Mouse (Mus musculus) ES-E14 (cell line): ENCODE data around the gene Zfp217. TPM values are rescaled to one million over a fixed set of nuclear protein-coding genes. Genes with fewer than 3 reads are reported as not detected.

Experiments
- DNase-seq: peaks from one replicate; pipeline ENCODE4 v3.0.0-alpha.2; 2013; ENCODE audit warnings: low read depth, low spot score
- H3K27ac ChIP-seq: 2 replicates; pipeline ENCODE4 v1.5.1; 2012; ENCODE audit warnings: low read depth, mild to moderate bottlenecking, low read length, moderate library complexity, mixed read lengths; ENCODE audit not compliant: poor library complexity, insufficient read depth, severe bottlenecking
- H3K36me3 ChIP-seq: 2 replicates; pipeline ENCODE4 v1.6.1; 2012; ENCODE audit warnings: mild to moderate bottlenecking, low read length, moderate library complexity, mixed read lengths; ENCODE audit not compliant: control insufficient read depth, poor library complexity, insufficient read depth, severe bottlenecking
- H3K4me1 ChIP-seq, 2 experiments: fragments of 150-350 bp in 1 of 2; sonication (generic) in 1 of 2; 2 replicates each; pipeline ENCODE4 v1.6.1; 2012; ENCODE audit warnings: low read length in 2 of 2, mild to moderate bottlenecking in 1 of 2, mixed read lengths in 1 of 2; ENCODE audit not compliant: control insufficient read depth in 2 of 2, insufficient read depth in 2 of 2, poor library complexity in 1 of 2
- H3K4me3 ChIP-seq, 2 experiments: fragments of 150-350 bp in 1 of 2; sonication (generic) in 1 of 2; 2 replicates each; pipeline ENCODE4 v1.5.1; 2012; ENCODE audit warnings: low read length in 2 of 2, low read depth in 1 of 2, mild to moderate bottlenecking in 1 of 2, mixed read lengths in 1 of 2; ENCODE audit not compliant: insufficient read depth in 1 of 2, poor library complexity in 1 of 2, severe bottlenecking in 1 of 2
- H3K9ac ChIP-seq: 2 replicates; pipeline ENCODE4 v1.6.1; 2012; ENCODE audit warnings: low read depth, mild to moderate bottlenecking, low read length, mixed read lengths; ENCODE audit not compliant: poor library complexity, insufficient read depth, severe bottlenecking
- H3K9me3 ChIP-seq: fragments of 150-350 bp; sonication (generic); 2 replicates; pipeline ENCODE4 v1.6.1; 2012; ENCODE audit warnings: low read depth, mild to moderate bottlenecking, low read length; ENCODE audit not compliant: control insufficient read depth, insufficient read depth
- CHD2 ChIP-seq: IDR thresholded peaks from 2 replicates; pipeline ENCODE4 v1.6.1; 2014; ENCODE audit warnings: mild to moderate bottlenecking, low read depth, low read length, inconsistent platforms
- HCFC1 ChIP-seq: IDR thresholded peaks from 2 replicates; pipeline ENCODE4 v1.6.1; 2012; ENCODE audit warnings: low read length, inconsistent platforms, borderline replicate concordance; ENCODE audit not compliant: insufficient read depth
- MAFK ChIP-seq: IDR thresholded peaks from 2 replicates; pipeline ENCODE4 v1.6.1; 2014; ENCODE audit warnings: mild to moderate bottlenecking, low read depth, low read length, inconsistent platforms; ENCODE audit not compliant: insufficient read depth
- ZC3H11A ChIP-seq: IDR thresholded peaks from 2 replicates; pipeline ENCODE4 v1.6.1; 2012; ENCODE audit warnings: low read depth, mild to moderate bottlenecking, inconsistent platforms, low read length, borderline replicate concordance
- ZNF384 ChIP-seq: IDR thresholded peaks from 2 replicates; pipeline ENCODE4 v1.6.1; 2012; ENCODE audit warnings: low read depth, low read length, inconsistent platforms
- in situ Hi-C, 2 experiments: fragments of 600-800 bp; cut with MboI; formaldehyde crosslinking; loops; one replicate each; pipeline ENCODE4 v1.15.1; 2025; ENCODE audit warnings: low sequenced_read_pairs in 2 of 2, inconsistent platforms in 1 of 2; ENCODE audit not compliant: unreplicated experiment in 2 of 2
- total RNA-seq: library from RNA; depleted of rRNA; stranded (reverse); fragments of 300-350 nt; gene quantifications from 2 replicates; pipeline ENCODE4 v1.2.3, GENCODE M21; 2012

The Zfp217 gene
- total RNA-seq, 1 experiment, result 23.2 TPM

- no peaks in the 10 kb centered on the region for H3K9me3 ChIP-seq
- DNase-seq, result no peak
- H3K4me3 ChIP-seq, result peak overlapping the region in 1 of 2 experiments; percentile 23; a peak in 2 of 4 replicates
- H3K27ac ChIP-seq, result no peak overlapping the region; the same call in 1 of the 2 replicates
- H3K36me3 ChIP-seq, result peaks cover 7% of the 10 kb centered on the region; the same call in 1 of the 2 replicates
- in situ Hi-C loops, result no loop called here
- peaks cover 16 to 19% of the 10 kb centered on the region in 2 experiments for H3K4me1 ChIP-seq
- TF ChIP-seq CHD2 (no peak), ZC3H11A (no peak), MAFK (no peak), ZNF384 (no peak), HCFC1 (no peak)
- H3K9ac ChIP-seq, result no peak overlapping the region
Observed at GRCm38 (mm10) chr2:170128461-170129247, 19.2 kb downstream of the Zfp217 start.

- peak overlapping the region; percentile 37; the same call in 1 of the 2 replicates for H3K9ac ChIP-seq
- no peak for TF ChIP-seq MAFK
- no peak for TF ChIP-seq ZC3H11A
- TF ChIP-seq ZNF384, result no peak
- TF ChIP-seq CHD2, result no peak
- TF ChIP-seq HCFC1, result no peak
- in situ Hi-C loops, result no loop called here
- H3K4me1 ChIP-seq, result peaks cover 14 to 16% of the 10 kb centered on the region in 2 experiments
- peaks cover 7% of the 10 kb centered on the region; the same call in 1 of the 2 replicates for H3K36me3 ChIP-seq
- DNase-seq, result no peak
- H3K9me3 ChIP-seq, result no peaks in the 10 kb centered on the region
- H3K4me3 ChIP-seq, result no peak overlapping the region
- H3K27ac ChIP-seq, result no peak overlapping the region
Observed at GRCm38 (mm10) chr2:170127523-170127922, 20.4 kb downstream of the Zfp217 start.

DNA sequence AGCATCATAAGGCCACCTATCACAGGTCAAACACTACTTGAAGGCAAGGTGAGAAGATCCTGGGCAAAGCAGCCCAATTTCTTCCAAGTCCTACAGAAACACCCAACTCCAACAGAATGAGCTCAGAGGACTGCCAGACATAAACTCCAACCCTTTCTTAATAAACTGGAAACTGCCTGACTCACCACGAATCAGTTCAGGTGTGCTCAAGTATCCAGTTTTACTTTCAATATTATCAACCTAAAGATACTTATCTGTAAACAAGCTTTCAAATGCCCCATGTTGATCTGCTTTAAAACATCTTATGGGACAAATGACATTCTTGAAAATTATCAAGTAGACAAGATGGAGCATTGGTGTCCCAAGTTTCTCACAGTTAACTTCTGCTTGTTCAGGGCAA lies 21.6 kb downstream of the Zfp217 start:
- Histone ChIP-seq H3K9me3 (no peaks in the 10 kb centered on the region), H3K27ac (no peak overlapping the region), H3K36me3 (peaks cover 7% of the 10 kb centered on the region; the same call in 1 of the 2 replicates), H3K4me3 (no peak overlapping the region), H3K9ac (no peak overlapping the region), H3K4me1 (peaks cover 17 to 18% of the 10 kb centered on the region in 2 experiments)
- no peak for DNase-seq
- in situ Hi-C loops, result no loop called here
- TF ChIP-seq ZC3H11A, result no peak
- TF ChIP-seq ZNF384, result no peak
- no peak for TF ChIP-seq HCFC1
- TF ChIP-seq CHD2, result no peak
- no peak for TF ChIP-seq MAFK

- in situ Hi-C loops, result no loop called here
- peaks cover 43% of the 10 kb centered on the region for H3K36me3 ChIP-seq
- no peak overlapping the region for H3K27ac ChIP-seq
- H3K9me3 ChIP-seq, result no peaks in the 10 kb centered on the region
- H3K4me1 ChIP-seq, result peaks cover 5 to 18% of the 10 kb centered on the region in 2 experiments; a peak in 2 of 4 replicates
- DNase-seq, result no peak
- H3K9ac ChIP-seq, result no peak overlapping the region
- H3K4me3 ChIP-seq, result no peak overlapping the region
- TF ChIP-seq CHD2, result no peak
- TF ChIP-seq ZC3H11A, result no peak
- TF ChIP-seq MAFK, result no peak
- no peak for TF ChIP-seq HCFC1
- TF ChIP-seq ZNF384, result no peak
Observed at GRCm38 (mm10) chr2:170122197-170122596, 25.7 kb downstream of the Zfp217 start.
